Mouse (Mus musculus): ENCODE measurements around the gene Trpv6.

The Trpv6 gene

GRCm38 (mm10) chr6:41636178-41636577 lies at the start of gene Trpv6:
Gene Trpv6, minus strand, starts transcription at chr6:41636405.
- DNase-seq: no peak

- DNase-seq: no peak
Measured at GRCm38 (mm10) chr6:41685596-41685995, 49.4 kb upstream of the Trpv6 start.

GRCm38 (mm10) chr6:41684911-41685310 lies 48.7 kb upstream of the Trpv6 start:
- no peak for DNase-seq

GRCm38 (mm10) chr6:41684131-41684530 lies 47.9 kb upstream of the Trpv6 start, which contains the start of gene Llcfc1:
Gene Llcfc1, plus strand, starts transcription at chr6:41684431.
- DNase-seq: no peak

- DNase-seq: no peak
Measured at GRCm38 (mm10) chr6:41681656-41682055, 45.5 kb upstream of the Trpv6 start.

- DNase-seq: no peak
Measured at GRCm38 (mm10) chr6:41680669-41681068, 44.5 kb upstream of the Trpv6 start, which contains the start of gene Trpv5. Gene Trpv5, minus strand, starts transcription at chr6:41680769.

GRCm38 (mm10) chr6:41676530-41676929 lies 40.3 kb upstream of the Trpv6 start:
- DNase-seq: no peak

- DNase-seq: no peak
Measured at GRCm38 (mm10) chr6:41662320-41662719, 26.1 kb upstream of the Trpv6 start.

GRCm38 (mm10) chr6:41658487-41658886 lies 22.3 kb upstream of the Trpv6 start:
- DNase-seq: no peak

GRCm38 (mm10) chr6:41654648-41655047 lies 18.4 kb upstream of the Trpv6 start:
- no peak for DNase-seq

- no peak for DNase-seq
Measured at GRCm38 (mm10) chr6:41653173-41653572, 17.0 kb upstream of the Trpv6 start.

GRCm38 (mm10) chr6:41646672-41647071 lies 10.5 kb upstream of the Trpv6 start:
- DNase-seq: no peak

- DNase-seq: no peak
Measured at GRCm38 (mm10) chr6:41646220-41646619, 10.0 kb upstream of the Trpv6 start.

GRCm38 (mm10) chr6:41643227-41643626 lies 7.0 kb upstream of the Trpv6 start:
- no peak for DNase-seq

GRCm38 (mm10) chr6:41642765-41643164 lies 6.6 kb upstream of the Trpv6 start:
- no peak for DNase-seq

GRCm38 (mm10) chr6:41641173-41641866 lies 5.1 kb upstream of the Trpv6 start:
- no peak for DNase-seq

- DNase-seq: no peak
Measured at GRCm38 (mm10) chr6:41640449-41640848, 4.2 kb upstream of the Trpv6 start.

- no peak for DNase-seq
Measured at GRCm38 (mm10) chr6:41637927-41638506, 1.8 kb upstream of the Trpv6 start.

- DNase-seq: no peak
Measured at GRCm38 (mm10) chr6:41637393-41637792, 1.2 kb upstream of the Trpv6 start.

- no peak for DNase-seq
Measured at GRCm38 (mm10) chr6:41635211-41635610, 994 bp downstream of the Trpv6 start.

- no peak for DNase-seq
Measured at GRCm38 (mm10) chr6:41631549-41631948, 4.7 kb downstream of the Trpv6 start.

- no peak for DNase-seq
Measured at GRCm38 (mm10) chr6:41630791-41631190, 5.4 kb downstream of the Trpv6 start.

GRCm38 (mm10) chr6:41628180-41628579 lies 8.0 kb downstream of the Trpv6 start:
- DNase-seq: no peak

GRCm38 (mm10) chr6:41622661-41623060 lies 13.5 kb downstream of the Trpv6 start:
- no peak for DNase-seq
